9 mouse cellular contexts compared by ENCODE assay signal in genomic region chr5:149527999-149528729, GRCm38 (mm10). TPM values are rescaled to one million over a fixed set of nuclear protein-coding genes. Genes with fewer than 3 reads are reported as not detected.
DNase-seq lines count a peak whose midpoint lies in the region; ATAC-seq and TF ChIP-seq lines count a peak whose summit lies in the region.
"Had no signal": no experiment of that assay in that cellular context is flagged by ENCODE, and none has a peak within 500 bp of the region (broad histone marks: within the 10 kb centered on the region; RNA-seq: fewer than 3 reads in every experiment).

TSS of gene Wdr95 (plus strand) at chr5:149528679.

- H3K36me3 ChIP-seq in heart, embryonic 12.5 days, result no peaks in the 10 kb centered on the region
- no peaks in the 10 kb centered on the region for H3K36me3 ChIP-seq in midbrain, embryonic 12.5 days
- no peaks in the 10 kb centered on the region for H3K36me3 ChIP-seq in stomach, postnatal 0 days (ENCODE audit: control insufficient read depth, insufficient read depth, low read length)

- peaks cover 3% of the 10 kb centered on the region; the same call in 1 of the 2 replicates for H3K27me3 ChIP-seq in heart, embryonic 12.5 days (replicated peaks)
- H3K27me3 ChIP-seq in midbrain, embryonic 12.5 days, result peaks cover 7% of the 10 kb centered on the region; the same call in 1 of the 2 replicates
- no peaks in the 10 kb centered on the region for H3K27me3 ChIP-seq in stomach, postnatal 0 days (ENCODE audit: control insufficient read depth, insufficient read depth, low read length)
- H3K27me3 ChIP-seq: CH12.LX had no signal

- peak; percentile 41 for TF ChIP-seq CTCF in layer of hippocampus, adult 2 months (conservative IDR thresholded peaks at IDR 0.05)
- no peak for TF ChIP-seq CTCF in stomach, postnatal 0 days (IDR thresholded peaks at IDR 0.05; ENCODE audit: low read depth)

- intact Hi-C loops in heart, postnatal 14 days (cut with DNase I), result loop anchor here (10.0 kb wide), 1 partner anchor 463 kb away; no protein-coding TSS in a partner anchor

- H3K9ac ChIP-seq in heart, embryonic 12.5 days, result 0 out of 2 replicates have a peak within 1 kb of the TSS, but pooled peaks have one; percentile 21
- no peak within 1 kb of the TSS for H3K9ac ChIP-seq in midbrain, embryonic 12.5 days (replicated peaks)
- H3K9ac ChIP-seq in stomach, postnatal 0 days (ENCODE audit: low read length), result no peak within 1 kb of the TSS

- WGBS in heart, embryonic 12.5 days, result 39% methylated on average over 29 of the region's 29 CpGs
- 28% methylated on average over 29 of the region's 29 CpGs for WGBS in midbrain, embryonic 12.5 days
- 35% methylated on average over 29 of the region's 29 CpGs for WGBS in stomach, postnatal 0 days

- no peak for ATAC-seq in heart, embryonic 12.5 days (ENCODE audit: insufficient number of reproducible peaks, low FRiP score)
- ATAC-seq in midbrain, embryonic 12.5 days (ENCODE audit: low FRiP score, low read depth), result peak; percentile 72
- no peak for ATAC-seq in stomach, postnatal 0 days (ENCODE audit: low FRiP score, low TSS enrichment)

- peak within 1 kb of the TSS; percentile 44 for H3K4me2 ChIP-seq in heart, embryonic 12.5 days
- peak within 1 kb of the TSS; percentile 28 for H3K4me2 ChIP-seq in midbrain, embryonic 12.5 days (replicated peaks)
- peak within 1 kb of the TSS; percentile 17; the same call in 1 of the 2 replicates for H3K4me2 ChIP-seq in stomach, postnatal 0 days (replicated peaks; ENCODE audit: low read depth)

- no peak within 1 kb of the TSS for H3K27ac ChIP-seq in heart, embryonic 12.5 days (ENCODE audit: poor library complexity, severe bottlenecking)
- peak within 1 kb of the TSS; percentile 81 for H3K27ac ChIP-seq in layer of hippocampus, adult 2 months
- H3K27ac ChIP-seq in midbrain, embryonic 12.5 days (replicated peaks), result peak within 1 kb of the TSS; percentile 75
- no peak within 1 kb of the TSS for H3K27ac ChIP-seq in stomach, postnatal 0 days (replicated peaks)

- peak within 1 kb of the TSS; percentile 11; the same call in 1 of the 2 replicates for H3K4me3 ChIP-seq in heart, embryonic 12.5 days
- peak within 1 kb of the TSS; percentile 41 for H3K4me3 ChIP-seq in layer of hippocampus, adult 2 months
- H3K4me3 ChIP-seq in midbrain, embryonic 12.5 days, result no peak within 1 kb of the TSS
- no peak within 1 kb of the TSS for H3K4me3 ChIP-seq in stomach, postnatal 0 days (ENCODE audit: low read depth, low read length)

- H3K9me3 ChIP-seq in heart, embryonic 12.5 days (replicated peaks), result 0 out of 2 replicates have a peak, but pooled peaks cover 3% of the 10 kb centered on the region
- H3K9me3 ChIP-seq in midbrain, embryonic 12.5 days, result no peaks in the 10 kb centered on the region
- no peaks in the 10 kb centered on the region for H3K9me3 ChIP-seq in stomach, postnatal 0 days (ENCODE audit: control insufficient read depth, low read length)

- peaks cover 40% of the 10 kb centered on the region for H3K4me1 ChIP-seq in heart, embryonic 12.5 days (replicated peaks)
- peaks cover 54% of the 10 kb centered on the region for H3K4me1 ChIP-seq in midbrain, embryonic 12.5 days
- no peaks in the 10 kb centered on the region for H3K4me1 ChIP-seq in stomach, postnatal 0 days (replicated peaks; ENCODE audit: control insufficient read depth, insufficient read depth)

- no peak for TF ChIP-seq EP300 in stomach, postnatal 0 days (optimal IDR thresholded peaks at IDR 0.05)

- no peak for DNase-seq in heart, postnatal 14 days
- DNase-seq in embryo, embryonic 11 days, result peak; percentile 70
- DNase-seq in gastrocnemius, postnatal 4 days (ENCODE audit: low spot score in 2 of 2), result peak; percentile 31 to 68
- peak; percentile 42 to 59 for DNase-seq in layer of hippocampus, adult 2 months (ENCODE audit: low spot score in 2 of 2)
- DNase-seq in stomach, postnatal 0 days (ENCODE audit: low spot score), result peak; percentile 25
- no peak for DNase-seq in spleen, adult 12 weeks (ENCODE audit: low spot score)

RNA-seq across cellular contexts. Expression of gene Wdr95, which starts in this region (rescaled TPM):
- 0.09 TPM in 1 of 2 replicates, not detected in the other for polyA plus RNA-seq in heart, embryonic 12.5 days (2016; fragmentation: Nextera tagmentation; extraction: Ambion mirVana)
- total RNA-seq in heart, postnatal 14 days (2021), result not detected
- under 1 TPM in 1 of 2 experiments, not detected in 1; 0.31 TPM for total RNA-seq in gastrocnemius, postnatal 4 days (2021)
- total RNA-seq in layer of hippocampus, adult 2 months (2021), result 1 to 10 TPM in 1 of 2 experiments, under 1 TPM in 1; 0.41 to 1.0 TPM
- polyA plus RNA-seq in midbrain, embryonic 12.5 days (2016; fragmentation: Nextera tagmentation; extraction: Ambion mirVana), result 0.08 and 0.10 TPM in 2 replicates
- polyA plus RNA-seq in stomach, postnatal 0 days (2015; fragmentation: Nextera tagmentation; extraction: Ambion mirVana), result not detected in 2 replicates
- total RNA-seq: CH12.LX had no signal

Comparison
In these comparisons a context has a peak if more than half of its experiments do, and no peak if none do; other contexts are left out.
1. Peak in DNase-seq in gastrocnemius, postnatal 4 days; RNA of the gene not detected or under 1 TPM.
2. Peak in ATAC-seq, H3K27ac ChIP-seq and H3K4me2 ChIP-seq in midbrain, embryonic 12.5 days; RNA of the gene not detected or under 1 TPM.
3. Peak in DNase-seq and H3K4me2 ChIP-seq in stomach, postnatal 0 days; RNA of the gene not detected or under 1 TPM.
4. H3K4me3 ChIP-seq: peak in heart, embryonic 12.5 days (single experiment) and layer of hippocampus, adult 2 months (single experiment); none in midbrain, embryonic 12.5 days (single experiment) and stomach, postnatal 0 days (single experiment).
5. DNase-seq: peak in embryo, embryonic 11 days (single experiment) and layer of hippocampus, adult 2 months (2 of 2); none in heart, postnatal 14 days (0 of 2) and spleen, adult 12 weeks (single experiment).
6. Peak in every context shown above with its lines, with median percentiles within 50 percentile points of each other: H3K4me2 ChIP-seq.